Mouse (Mus musculus): ENCODE data around the gene Atp6v0a4. TPM values are rescaled to one million over a fixed set of nuclear protein-coding genes. Genes with fewer than 3 reads are reported as not detected.
A peak's percentile ranks its signal among the peaks of the same experiment; 100 is the strongest.

The Atp6v0a4 gene
- polyA plus RNA-seq, 1 experiment = 0.25 TPM

- no peak for DNase-seq
- Histone ChIP-seq H3K4me1 (ENCODE audit: control insufficient read depth, insufficient read depth, low read length) (no peaks in the 10 kb centered on the region), H3K4me3 (replicated peaks; ENCODE audit: insufficient read depth, low read depth, low read length) (no peak overlapping the region), H3K27me3 (ENCODE audit: control insufficient read depth, insufficient read depth, low read length) (no peaks in the 10 kb centered on the region), H3K27ac (ENCODE audit: insufficient read depth, low read length) (no peak overlapping the region)
- 69% methylated on average over 18 of the region's 18 CpGs for WGBS
- TF ChIP-seq CTCF (IDR thresholded peaks at IDR 0.05; ENCODE audit: borderline replicate concordance, insufficient read depth, low read depth, low read length) (no peak), POLR2A (IDR thresholded peaks at IDR 0.05; ENCODE audit: borderline replicate concordance, insufficient read depth, low read length) (no peak)
These were observed 747 bp downstream of the Atp6v0a4 start for GRCm38 (mm10) chr6:38123471-38124206.

DNA sequence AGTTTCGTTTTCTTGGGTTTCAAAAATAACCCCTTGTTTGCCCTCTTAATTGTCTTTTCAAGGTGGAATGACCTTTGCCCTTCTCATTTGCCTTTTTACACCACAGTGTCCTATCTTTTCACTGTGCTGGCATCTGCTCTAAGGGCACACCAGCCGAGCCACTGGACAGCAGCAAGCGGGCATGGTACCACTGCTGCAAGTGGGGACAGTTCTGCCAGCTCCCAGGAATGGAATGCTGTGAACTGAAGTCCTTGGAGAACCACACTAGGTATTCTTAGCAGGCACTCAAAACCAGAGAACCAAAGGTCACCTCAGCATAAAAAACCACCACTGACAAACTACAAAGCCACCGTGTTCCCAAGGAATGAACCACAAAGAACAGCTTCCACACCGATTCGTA lies 1.6 kb downstream of the Atp6v0a4 start:
- 72% methylated on average over 6 of the region's 6 CpGs for WGBS

DNA sequence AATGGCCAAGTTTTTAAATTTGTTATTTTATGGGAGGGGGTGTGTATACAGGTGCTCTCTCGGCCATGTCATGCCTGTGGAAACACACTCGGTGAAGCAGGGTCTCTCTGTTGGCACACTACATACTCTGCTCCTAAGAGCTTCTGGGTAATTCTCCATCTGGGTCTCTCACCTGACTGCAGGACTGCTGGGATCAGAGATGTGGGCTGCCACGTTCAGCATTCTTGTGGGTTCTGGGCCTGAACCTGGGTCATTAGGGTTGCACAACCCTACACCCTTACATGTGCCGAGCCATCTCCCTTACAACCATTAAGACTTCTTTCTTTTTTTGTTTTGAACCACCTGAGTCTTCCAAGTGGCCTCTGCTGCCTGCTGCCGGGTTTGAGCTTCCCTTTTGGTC lies 2.5 kb downstream of the Atp6v0a4 start:
- WGBS = 80% methylated on average over 5 of the region's 5 CpGs
- no peak for DNase-seq
- H3K27ac ChIP-seq (ENCODE audit: insufficient read depth, low read length) = no peak overlapping the region
- TF ChIP-seq CTCF (IDR thresholded peaks at IDR 0.05; ENCODE audit: borderline replicate concordance, insufficient read depth, low read depth, low read length) (no peak), POLR2A (IDR thresholded peaks at IDR 0.05; ENCODE audit: borderline replicate concordance, insufficient read depth, low read length) (no peak)
- H3K4me1 ChIP-seq (ENCODE audit: control insufficient read depth, insufficient read depth, low read length) = peaks cover under 1% of the 10 kb centered on the region; the same call in 1 of the 2 replicates
- H3K4me3 ChIP-seq (replicated peaks; ENCODE audit: insufficient read depth, low read depth, low read length) = no peak overlapping the region
- H3K27me3 ChIP-seq (ENCODE audit: control insufficient read depth, insufficient read depth, low read length) = no peaks in the 10 kb centered on the region

More for the DNA sequence above, 1.6 kb downstream of the Atp6v0a4 start:
- TF ChIP-seq POLR2A (IDR thresholded peaks at IDR 0.05; ENCODE audit: borderline replicate concordance, insufficient read depth, low read length) (no peak), CTCF (IDR thresholded peaks at IDR 0.05; ENCODE audit: borderline replicate concordance, insufficient read depth, low read depth, low read length) (no peak)
- H3K27me3 ChIP-seq (ENCODE audit: control insufficient read depth, insufficient read depth, low read length) = no peaks in the 10 kb centered on the region
- no peak for DNase-seq
- no peaks in the 10 kb centered on the region for H3K4me1 ChIP-seq (ENCODE audit: control insufficient read depth, insufficient read depth, low read length)
- no peak overlapping the region for H3K27ac ChIP-seq (ENCODE audit: insufficient read depth, low read length)
- no peak overlapping the region for H3K4me3 ChIP-seq (replicated peaks; ENCODE audit: insufficient read depth, low read depth, low read length)

DNA sequence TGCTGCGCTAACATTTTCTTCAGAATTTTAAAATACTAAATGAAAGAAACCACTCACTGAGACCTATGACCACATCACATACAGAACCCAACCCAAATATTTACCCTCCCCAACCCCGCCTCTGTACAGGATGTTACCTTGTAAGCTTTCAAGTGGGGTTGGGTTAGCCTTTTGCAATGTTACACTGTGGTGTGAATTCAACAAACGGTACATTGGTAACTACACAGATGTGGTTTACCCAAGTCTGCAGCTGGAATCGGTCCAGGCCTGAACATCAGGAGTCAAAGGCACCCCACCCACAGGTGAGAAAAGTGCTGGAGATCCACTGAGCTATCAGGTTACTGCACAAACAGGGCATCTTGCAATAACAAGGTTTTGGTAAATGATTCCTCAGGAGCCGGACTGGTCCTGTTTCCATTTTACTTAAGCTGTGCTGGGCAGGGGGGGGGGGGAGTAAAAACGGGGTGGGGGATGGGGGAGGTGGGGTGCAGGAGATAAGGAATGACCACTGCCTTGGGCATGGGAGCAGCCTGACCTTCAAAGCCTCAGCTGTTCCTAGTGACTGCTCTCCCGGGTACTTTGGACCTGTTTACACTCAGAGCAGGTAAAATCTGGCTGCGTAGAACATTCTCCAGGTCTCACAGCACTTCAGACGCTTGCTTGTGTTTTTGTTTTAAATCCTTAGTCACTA lies 3.6 kb downstream of the Atp6v0a4 start:
- no peak overlapping the region for H3K4me3 ChIP-seq (replicated peaks; ENCODE audit: insufficient read depth, low read depth, low read length)
- TF ChIP-seq POLR2A (IDR thresholded peaks at IDR 0.05; ENCODE audit: borderline replicate concordance, insufficient read depth, low read length) = no peak
- no peak for TF ChIP-seq CTCF (IDR thresholded peaks at IDR 0.05; ENCODE audit: borderline replicate concordance, insufficient read depth, low read depth, low read length)
- H3K27me3 ChIP-seq (ENCODE audit: control insufficient read depth, insufficient read depth, low read length) = no peaks in the 10 kb centered on the region
- DNase-seq = no peak
- no peak overlapping the region for H3K27ac ChIP-seq (ENCODE audit: insufficient read depth, low read length)
- 80% methylated on average over 9 of the region's 9 CpGs for WGBS
- H3K4me1 ChIP-seq (ENCODE audit: control insufficient read depth, insufficient read depth, low read length) = peaks cover 9% of the 10 kb centered on the region

- no peak for TF ChIP-seq POLR2A (IDR thresholded peaks at IDR 0.05; ENCODE audit: borderline replicate concordance, insufficient read depth, low read length)
- no peak for TF ChIP-seq CTCF (IDR thresholded peaks at IDR 0.05; ENCODE audit: borderline replicate concordance, insufficient read depth, low read depth, low read length)
- Histone ChIP-seq H3K27ac (ENCODE audit: insufficient read depth, low read length) (no peak overlapping the region), H3K27me3 (ENCODE audit: control insufficient read depth, insufficient read depth, low read length) (no peaks in the 10 kb centered on the region), H3K4me3 (replicated peaks; ENCODE audit: insufficient read depth, low read depth, low read length) (no peak overlapping the region), H3K4me1 (ENCODE audit: control insufficient read depth, insufficient read depth, low read length) (peaks cover 10% of the 10 kb centered on the region)
- no peak for DNase-seq
- WGBS = 67% methylated on average over 6 of the region's 6 CpGs
These were observed 6.0 kb downstream of the Atp6v0a4 start for GRCm38 (mm10) chr6:38118341-38118740.

DNA sequence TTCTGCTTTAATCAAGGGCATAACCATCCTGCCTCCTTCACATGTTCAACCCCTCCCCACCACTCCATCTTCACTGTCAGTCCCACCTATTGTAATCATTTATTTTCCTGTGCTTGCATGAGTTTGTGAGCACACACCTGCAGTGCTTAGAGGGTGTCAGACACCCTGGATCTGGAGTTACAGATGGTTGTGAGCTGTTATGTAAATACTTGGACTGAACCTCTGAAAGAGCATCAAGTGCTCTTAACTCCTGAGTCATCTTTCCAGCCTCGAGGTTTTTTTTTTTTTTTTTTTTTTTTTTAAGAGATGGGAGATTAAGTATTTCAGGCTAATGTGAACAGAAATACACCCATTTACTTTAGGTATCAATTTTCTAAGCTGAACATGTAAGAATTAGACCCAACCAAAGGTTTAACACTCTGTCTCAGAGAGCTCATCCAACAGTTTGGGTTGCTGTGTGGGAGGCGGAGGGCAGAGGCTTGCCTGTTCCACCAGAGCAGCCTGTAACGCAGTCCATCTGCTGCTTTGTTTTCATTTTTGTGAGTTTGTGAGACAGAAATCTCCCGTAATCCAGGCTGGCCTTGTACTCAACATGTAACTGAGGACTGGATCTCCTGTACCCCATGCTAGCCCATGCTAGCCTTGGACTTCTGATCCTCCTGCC lies 8.1 kb downstream of the Atp6v0a4 start:
- Histone ChIP-seq H3K4me3 (replicated peaks; ENCODE audit: insufficient read depth, low read depth, low read length) (no peak overlapping the region), H3K4me1 (ENCODE audit: control insufficient read depth, insufficient read depth, low read length) (peaks cover 10% of the 10 kb centered on the region), H3K27ac (ENCODE audit: insufficient read depth, low read length) (no peak overlapping the region), H3K27me3 (ENCODE audit: control insufficient read depth, insufficient read depth, low read length) (no peaks in the 10 kb centered on the region)
- TF ChIP-seq CTCF (IDR thresholded peaks at IDR 0.05; ENCODE audit: borderline replicate concordance, insufficient read depth, low read depth, low read length) (no peak), POLR2A (IDR thresholded peaks at IDR 0.05; ENCODE audit: borderline replicate concordance, insufficient read depth, low read length) (no peak)
- peak in 1 of 2 experiments; percentile 27 for DNase-seq
- WGBS = 22% methylated on average over 4 of the region's 4 CpGs

- no peak for DNase-seq
- Histone ChIP-seq H3K27me3 (ENCODE audit: control insufficient read depth, insufficient read depth, low read length) (no peaks in the 10 kb centered on the region), H3K4me3 (replicated peaks; ENCODE audit: insufficient read depth, low read depth, low read length) (no peak overlapping the region), H3K4me1 (ENCODE audit: control insufficient read depth, insufficient read depth, low read length) (peaks cover 1% of the 10 kb centered on the region; the same call in 1 of the 2 replicates), H3K27ac (ENCODE audit: insufficient read depth, low read length) (no peak overlapping the region)
- 89% methylated on average over 9 of the region's 9 CpGs for WGBS
- TF ChIP-seq CTCF (IDR thresholded peaks at IDR 0.05; ENCODE audit: borderline replicate concordance, insufficient read depth, low read depth, low read length) (no peak), POLR2A (IDR thresholded peaks at IDR 0.05; ENCODE audit: borderline replicate concordance, insufficient read depth, low read length) (no peak)
These were observed 13.5 kb downstream of the Atp6v0a4 start for GRCm38 (mm10) chr6:38110859-38111258.
